Mouse (Mus musculus): Measurements from ENCODE around the gene Lonrf2.

DNA sequence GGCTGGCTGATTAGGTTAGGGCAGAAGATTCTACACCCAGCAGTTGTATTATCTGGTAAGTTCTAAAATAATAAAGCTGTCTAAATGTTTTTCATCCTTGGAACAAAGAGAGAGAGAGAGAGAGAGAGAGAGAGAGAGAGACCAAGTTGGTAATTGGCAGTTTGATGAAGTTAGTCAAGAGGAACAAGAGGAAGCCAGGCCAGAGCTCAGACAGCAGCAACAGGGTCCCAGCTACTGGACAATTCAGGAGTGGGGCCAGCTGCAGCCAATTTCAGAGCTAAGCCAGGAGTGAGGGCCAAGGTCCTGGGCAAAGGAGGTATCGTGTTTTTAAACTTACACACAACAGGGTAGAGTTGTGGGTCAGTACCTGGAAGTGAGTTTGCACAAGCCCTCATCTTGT is 6.3 kb upstream of the Lonrf2 start:
- TF ChIP-seq CTCF (IDR thresholded peaks at IDR 0.05; ENCODE audit: low read depth, low read length) (no peak), TAL1 (conservative IDR thresholded peaks at IDR 0.05; ENCODE audit: low read depth, low read length) (no peak), GATA1 (IDR thresholded peaks at IDR 0.05; ENCODE audit: borderline replicate concordance, low read length) (no peak), GATA2 (IDR thresholded peaks at IDR 0.05; ENCODE audit: borderline replicate concordance, low read depth, low read length) (no peak)

All from G1E (cell line).